Mouse (Mus musculus): Measurements from ENCODE around the gene 2810006K23Rik. TPM values are rescaled to one million over a fixed set of nuclear protein-coding genes. Genes with fewer than 3 reads are reported as not detected.

Gene 2810006K23Rik
- polyA plus RNA-seq, 1 experiment from 2014 or later, result 10.6 TPM

GRCm38 (mm10) chr5:124387932-124388331, 60.0 kb downstream of the 2810006K23Rik start:
- ATAC-seq (ENCODE audit: low FRiP score, low TSS enrichment) (no peak), DNase-seq (peak; percentile 46)
- no peaks in the 10 kb centered on the region for H3K27me3 ChIP-seq (ENCODE audit: control insufficient read depth, insufficient read depth, low read length)
- no peaks in the 10 kb centered on the region for H3K9me3 ChIP-seq (ENCODE audit: control insufficient read depth, low read length)
- H3K36me3 ChIP-seq (ENCODE audit: control insufficient read depth, insufficient read depth, low read length), result peaks cover 93% of the 10 kb centered on the region
- no peak overlapping the region for H3K4me3 ChIP-seq (replicated peaks; ENCODE audit: low read depth, low read length)
- H3K4me1 ChIP-seq (ENCODE audit: control insufficient read depth, insufficient read depth, low read length), result no peaks in the 10 kb centered on the region
- no peak overlapping the region for H3K4me2 ChIP-seq (ENCODE audit: low read length)
- WGBS, result 80% methylated on average over 5 of the region's 5 CpGs
- no peak overlapping the region for H3K27ac ChIP-seq (replicated peaks; ENCODE audit: low read depth, low read length)
- no peak overlapping the region for H3K9ac ChIP-seq (replicated peaks; ENCODE audit: low read length)

Other genes starting within 250 kb of the 2810006K23Rik start
- gene Abcb9, start 232.3 kb upstream of the 2810006K23Rik start, polyA plus RNA-seq (2014; fragmentation: Nextera tagmentation; extraction: Ambion mirVana), result 10.9 and 11.6 TPM in 2 replicates
- 19.7 and 20.7 TPM in 2 replicates for gene Ogfod2, start 215.8 kb upstream of the 2810006K23Rik start, polyA plus RNA-seq (2014; fragmentation: Nextera tagmentation; extraction: Ambion mirVana)
- gene Arl6ip4, start 212.0 kb upstream of the 2810006K23Rik start, polyA plus RNA-seq (2014; fragmentation: Nextera tagmentation; extraction: Ambion mirVana), result 65.2 and 72.3 TPM in 2 replicates
- gene Pitpnm2, start 78.3 kb upstream of the 2810006K23Rik start, polyA plus RNA-seq (2014; fragmentation: Nextera tagmentation; extraction: Ambion mirVana), result 10.7 and 11.6 TPM in 2 replicates
- gene Mphosph9, start 117 bp upstream of the 2810006K23Rik start, polyA plus RNA-seq (2014; fragmentation: Nextera tagmentation; extraction: Ambion mirVana), result 11.7 and 16.8 TPM in 2 replicates
- 72.3 and 76.7 TPM in 2 replicates for gene Cdk2ap1, start 35.0 kb downstream of the 2810006K23Rik start, polyA plus RNA-seq (2014; fragmentation: Nextera tagmentation; extraction: Ambion mirVana)
- gene Sbno1, start 97.9 kb downstream of the 2810006K23Rik start, polyA plus RNA-seq (2014; fragmentation: Nextera tagmentation; extraction: Ambion mirVana), result 70.2 and 114 TPM in 2 replicates
- 20.9 and 23.2 TPM in 2 replicates for gene Kmt5a, start 111.8 kb downstream of the 2810006K23Rik start, polyA plus RNA-seq (2014; fragmentation: Nextera tagmentation; extraction: Ambion mirVana)
- 23.1 and 24.5 TPM in 2 replicates for gene Rilpl2, start 150.3 kb downstream of the 2810006K23Rik start, polyA plus RNA-seq (2014; fragmentation: Nextera tagmentation; extraction: Ambion mirVana)
- 8.9 and 10.6 TPM in 2 replicates for gene Snrnp35, start 155.0 kb downstream of the 2810006K23Rik start, polyA plus RNA-seq (2014; fragmentation: Nextera tagmentation; extraction: Ambion mirVana)
- 9.0 and 9.9 TPM in 2 replicates for gene Rilpl1, start 203.3 kb downstream of the 2810006K23Rik start, polyA plus RNA-seq (2014; fragmentation: Nextera tagmentation; extraction: Ambion mirVana)
- gene Tmed2, start 212.6 kb downstream of the 2810006K23Rik start, polyA plus RNA-seq (2014; fragmentation: Nextera tagmentation; extraction: Ambion mirVana), result 327 and 369 TPM in 2 replicates
- gene Ddx55, start 224.8 kb downstream of the 2810006K23Rik start, polyA plus RNA-seq (2014; fragmentation: Nextera tagmentation; extraction: Ambion mirVana), result 21.9 and 22.1 TPM in 2 replicates